Mouse (Mus musculus) frontal cortex, postnatal 36 days (tissue): Measurements from ENCODE around the gene Accsl.

Source experiments
- DNase-seq, 2 experiments: peaks; one replicate each; pipeline ENCODE4 v3.0.0; 2022; ENCODE audit warnings: low spot score in 2 of 2

The Accsl gene

DNA sequence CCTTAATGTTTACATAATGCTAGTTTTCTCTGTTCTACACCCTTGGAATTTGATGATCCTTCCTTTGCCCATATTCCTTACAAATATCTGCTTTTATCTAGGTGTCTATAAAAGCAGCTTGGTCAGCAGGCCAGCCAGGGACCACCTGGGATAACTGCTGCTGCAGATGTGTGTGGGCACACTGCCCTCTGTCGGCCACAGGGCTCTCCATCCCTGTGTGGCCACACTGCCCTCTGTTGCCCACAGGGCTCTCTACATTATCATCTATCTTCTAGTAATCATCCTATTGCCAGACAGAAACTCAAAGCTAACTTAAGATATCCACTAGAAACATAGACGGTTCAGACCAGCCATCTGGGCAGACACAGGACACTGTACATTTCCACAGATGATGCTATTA is 59.0 kb downstream of the Accsl start:
- DNase-seq = no peak

DNA sequence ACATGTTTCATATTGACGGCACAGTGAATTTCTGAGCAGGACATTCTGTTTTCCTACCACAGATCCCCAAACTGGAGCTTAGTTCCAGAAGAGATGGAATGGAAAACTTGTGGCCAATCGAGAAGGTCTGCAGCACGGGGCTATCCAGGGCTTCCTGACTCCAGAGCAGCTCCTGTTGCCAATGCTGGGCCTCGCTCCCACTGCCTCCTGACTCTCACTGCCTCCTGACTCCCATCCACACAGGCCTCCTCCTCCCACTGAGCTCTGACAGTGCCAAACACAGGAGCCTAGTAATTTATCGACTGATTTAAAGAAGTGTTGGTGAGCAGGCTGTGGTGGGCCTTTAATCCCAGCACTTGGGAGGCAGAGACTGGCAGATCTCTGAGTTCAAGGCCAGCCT is 60.9 kb downstream of the Accsl start:
- DNase-seq = no peak

GRCm38 (mm10) chr2:93807440-93807839 is 61.5 kb downstream of the Accsl start:
- DNase-seq = no peak

DNA sequence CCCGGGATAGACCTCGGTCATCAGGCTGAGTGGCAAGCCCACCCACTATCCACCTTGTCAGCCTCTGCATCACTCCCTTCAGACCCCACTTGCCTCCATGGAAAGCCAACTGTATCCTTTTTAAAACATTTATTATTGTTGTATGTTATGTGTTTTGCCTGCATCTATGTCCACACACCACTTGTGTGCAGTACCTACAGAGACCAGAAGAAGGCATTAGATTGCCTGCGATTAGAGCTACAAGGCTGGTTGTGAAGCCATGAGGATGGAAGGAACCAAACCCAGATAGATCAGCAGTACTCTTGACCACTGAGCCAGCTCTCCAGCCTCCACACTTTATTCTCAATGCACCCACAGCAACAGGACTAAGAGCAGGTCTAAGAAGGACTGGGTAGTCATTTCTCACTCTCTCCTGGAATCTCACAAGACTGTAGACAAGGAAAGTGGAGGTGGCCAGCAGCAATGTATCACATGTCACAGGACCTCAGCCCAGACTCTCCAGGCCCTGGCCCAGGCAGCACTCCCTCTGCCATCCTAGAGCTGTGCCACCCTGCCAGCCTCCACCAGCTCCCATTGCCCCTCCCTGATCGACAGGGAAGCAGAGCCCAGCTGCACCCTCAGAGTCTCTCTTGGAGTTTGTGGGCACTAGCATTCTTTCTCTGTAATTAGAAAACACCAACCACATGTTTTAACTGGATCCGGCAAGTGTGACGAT is 62.3 kb downstream of the Accsl start:
- DNase-seq = no peak

- DNase-seq = no peak
Measured at GRCm38 (mm10) chr2:93805523-93805922, 63.4 kb downstream of the Accsl start.
